Mouse (Mus musculus) stomach, embryonic 15.5 days (tissue): ENCODE measurements at regions not wholly inside any gene's neighbourhood (a gene's known extent, or its start where the extent isn't known, plus 50 kb on each side); places are given as distances from the start of the nearest gene placed in this dataset.

Experiments used
- ATAC-seq: fragments of 200-750 bp; cut with Nextera tagmentation; 2 replicates; pipeline ENCODE4 v1.8.0; 2017; ENCODE audit warnings: low read depth, moderate number of reproducible peaks, moderate TSS enrichment; ENCODE audit not compliant: insufficient read depth, low FRiP score
- H3K27ac ChIP-seq: fragments of 300-500 bp; sonication (generic); 2 replicates; pipeline ENCODE4 v1.5.1; 2015; ENCODE audit warnings: mild to moderate bottlenecking, inconsistent platforms
- H3K27me3 ChIP-seq: fragments of 300-500 bp; sonication (generic); replicated peaks from 2 replicates; pipeline ENCODE4 v1.6.1; 2015; ENCODE audit warnings: inconsistent platforms
- H3K36me3 ChIP-seq: fragments of 300-500 bp; sonication (generic); 2 replicates; pipeline ENCODE4 v1.6.1; 2015; ENCODE audit warnings: inconsistent platforms
- H3K4me1 ChIP-seq: fragments of 300-500 bp; sonication (generic); 2 replicates; pipeline ENCODE4 v1.6.1; 2015; ENCODE audit warnings: inconsistent platforms
- H3K4me2 ChIP-seq: fragments of 300-500 bp; sonication (generic); 2 replicates; pipeline ENCODE4 v1.6.1; 2015; ENCODE audit warnings: mild to moderate bottlenecking, inconsistent platforms
- H3K4me3 ChIP-seq: fragments of 300-500 bp; sonication (generic); replicated peaks from 2 replicates; pipeline ENCODE4 v1.5.1; 2015; ENCODE audit warnings: inconsistent platforms
- H3K9ac ChIP-seq: fragments of 300-500 bp; sonication (generic); 2 replicates; pipeline ENCODE4 v1.6.1; 2015; ENCODE audit warnings: inconsistent platforms
- H3K9me3 ChIP-seq: fragments of 300-500 bp; sonication (generic); 2 replicates; pipeline ENCODE4 v1.6.1; 2016; ENCODE audit warnings: inconsistent platforms
- WGBS: fragments of 180-500 bp; shearing (Covaris S2); methylation state at CpG from one replicate; pipeline ENCODE4 v1.1.7; 2015; 5-methylcytosine and 5-hydroxymethylcytosine counted together

GRCm38 (mm10) chr5:46278190-46278589 is 420.8 kb upstream of the Lcorl start:
- Histone ChIP-seq H3K9ac (no peak overlapping the region), H3K9me3 (no peaks in the 10 kb centered on the region), H3K4me1 (no peaks in the 10 kb centered on the region), H3K27me3 (no peaks in the 10 kb centered on the region), H3K27ac (no peak overlapping the region), H3K4me2 (no peak overlapping the region), H3K4me3 (no peak overlapping the region), H3K36me3 (no peaks in the 10 kb centered on the region)
- ATAC-seq = no peak

DNA sequence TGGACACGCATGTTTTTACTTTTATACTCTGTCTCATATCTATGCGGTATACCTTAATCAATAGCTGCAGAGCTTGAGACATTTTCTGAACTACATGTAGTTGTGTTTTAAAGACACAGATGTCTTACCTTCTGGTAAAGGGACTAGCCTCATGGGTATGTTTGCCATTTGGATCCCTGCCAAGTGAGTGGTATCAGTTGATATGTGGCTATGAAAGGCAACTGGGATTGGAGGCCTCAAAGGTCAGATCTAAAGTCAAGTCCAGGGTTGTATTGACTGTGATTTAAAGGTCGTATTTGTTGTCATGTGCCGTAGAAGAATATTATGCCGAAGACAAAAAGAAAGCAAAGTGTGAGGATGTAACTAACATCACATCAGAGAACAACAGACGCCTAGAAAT is 399.3 kb upstream of the Lcorl start:
- no peak for ATAC-seq
- H3K4me3 ChIP-seq = no peak overlapping the region
- WGBS = 78% methylated on average over 6 of the region's 6 CpGs

GRCm38 (mm10) chr5:46253940-46254339 is 396.5 kb upstream of the Lcorl start:
- H3K4me2 ChIP-seq = no peak overlapping the region

More for the DNA sequence above, 399.3 kb upstream of the Lcorl start:
- Histone ChIP-seq H3K9me3 (no peaks in the 10 kb centered on the region), H3K9ac (no peak overlapping the region), H3K4me1 (no peaks in the 10 kb centered on the region), H3K4me2 (no peak overlapping the region), H3K27me3 (no peaks in the 10 kb centered on the region), H3K27ac (no peak overlapping the region), H3K36me3 (no peaks in the 10 kb centered on the region)

DNA sequence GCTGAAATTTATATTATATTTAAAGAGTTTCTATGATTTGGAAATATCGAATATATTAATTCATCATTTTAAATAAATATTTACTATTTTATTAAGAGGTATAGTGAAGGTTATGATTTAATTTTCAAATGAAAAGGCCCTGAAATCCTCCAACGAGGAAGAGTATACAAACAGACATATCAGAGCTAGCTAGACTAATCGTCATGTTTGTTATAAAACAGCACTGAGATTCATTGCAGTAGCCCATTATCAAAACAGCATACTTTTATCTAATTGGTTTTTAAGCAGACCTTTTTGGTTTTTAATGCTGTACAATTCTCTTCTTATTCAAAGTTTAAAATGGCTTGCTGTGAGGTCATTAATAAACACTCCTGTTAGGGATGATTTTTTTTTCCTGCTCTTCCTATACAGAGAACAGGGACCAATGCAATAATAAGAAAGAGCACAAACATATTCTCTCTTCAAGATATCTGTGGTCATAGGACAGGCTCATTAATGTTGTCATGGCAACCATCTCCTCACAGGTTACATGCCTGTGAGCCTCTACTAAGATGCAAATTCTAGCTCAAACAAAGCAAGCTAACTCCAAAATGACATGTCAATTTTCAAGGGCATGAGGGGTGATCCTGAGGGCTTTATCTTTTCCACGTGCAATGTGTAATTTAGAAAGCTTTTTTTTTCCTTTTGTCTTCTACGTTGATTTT is 378.1 kb upstream of the Lcorl start:
- ATAC-seq = no peak
- Histone ChIP-seq H3K9me3 (no peaks in the 10 kb centered on the region), H3K36me3 (no peaks in the 10 kb centered on the region), H3K27ac (no peak overlapping the region), H3K9ac (no peak overlapping the region), H3K27me3 (no peaks in the 10 kb centered on the region), H3K4me3 (no peak overlapping the region), H3K4me1 (no peaks in the 10 kb centered on the region), H3K4me2 (no peak overlapping the region)
- 60% methylated on average over 5 of the region's 5 CpGs for WGBS

More at GRCm38 (mm10) chr5:46253940-46254339, 396.5 kb upstream of the Lcorl start:
- H3K27me3 ChIP-seq = no peaks in the 10 kb centered on the region
- H3K4me3 ChIP-seq = no peak overlapping the region
- H3K9ac ChIP-seq = no peak overlapping the region
- no peaks in the 10 kb centered on the region for H3K9me3 ChIP-seq
- H3K4me1 ChIP-seq = no peaks in the 10 kb centered on the region
- no peak for ATAC-seq
- no peak overlapping the region for H3K27ac ChIP-seq
- H3K36me3 ChIP-seq = no peaks in the 10 kb centered on the region

GRCm38 (mm10) chr5:46232780-46233179 is 375.4 kb upstream of the Lcorl start:
- H3K27me3 ChIP-seq = no peaks in the 10 kb centered on the region
- H3K4me1 ChIP-seq = no peaks in the 10 kb centered on the region
- no peaks in the 10 kb centered on the region for H3K9me3 ChIP-seq
- H3K27ac ChIP-seq = no peak overlapping the region
- H3K9ac ChIP-seq = no peak overlapping the region
- H3K4me2 ChIP-seq = no peak overlapping the region
- H3K36me3 ChIP-seq = no peaks in the 10 kb centered on the region
- H3K4me3 ChIP-seq = no peak overlapping the region
- ATAC-seq = no peak

- no peak for ATAC-seq
- no peak overlapping the region for H3K4me3 ChIP-seq
- H3K4me2 ChIP-seq = no peak overlapping the region
- H3K36me3 ChIP-seq = no peaks in the 10 kb centered on the region
- H3K4me1 ChIP-seq = no peaks in the 10 kb centered on the region
- WGBS = 69% methylated on average over 3 of the region's 3 CpGs
- no peaks in the 10 kb centered on the region for H3K9me3 ChIP-seq
- no peaks in the 10 kb centered on the region for H3K27me3 ChIP-seq
- H3K27ac ChIP-seq = no peak overlapping the region
- no peak overlapping the region for H3K9ac ChIP-seq
Observed at GRCm38 (mm10) chr5:46228667-46229066, 371.3 kb upstream of the Lcorl start.

- Histone ChIP-seq H3K9me3 (no peaks in the 10 kb centered on the region), H3K4me1 (no peaks in the 10 kb centered on the region), H3K27ac (no peak overlapping the region), H3K9ac (no peak overlapping the region), H3K4me3 (no peak overlapping the region), H3K4me2 (no peak overlapping the region), H3K27me3 (no peaks in the 10 kb centered on the region), H3K36me3 (no peaks in the 10 kb centered on the region)
- no peak for ATAC-seq
- 52% methylated on average over 4 of the region's 4 CpGs for WGBS
Observed at GRCm38 (mm10) chr5:46212845-46213468, 355.5 kb upstream of the Lcorl start.

GRCm38 (mm10) chr5:46209076-46209475 is 351.7 kb upstream of the Lcorl start:
- ATAC-seq = no peak
- 59% methylated on average over 2 of the region's 2 CpGs for WGBS

GRCm38 (mm10) chr5:46203744-46204143 is 346.3 kb upstream of the Lcorl start:
- ATAC-seq = no peak
- Histone ChIP-seq H3K27me3 (no peaks in the 10 kb centered on the region), H3K36me3 (no peaks in the 10 kb centered on the region), H3K27ac (no peak overlapping the region), H3K4me1 (no peaks in the 10 kb centered on the region), H3K9ac (no peak overlapping the region), H3K4me2 (no peak overlapping the region), H3K9me3 (no peaks in the 10 kb centered on the region), H3K4me3 (no peak overlapping the region)
- WGBS = 75% methylated on average over 4 of the region's 4 CpGs

More at GRCm38 (mm10) chr5:46209076-46209475, 351.7 kb upstream of the Lcorl start:
- no peaks in the 10 kb centered on the region for H3K4me1 ChIP-seq
- H3K27ac ChIP-seq = no peak overlapping the region
- H3K9me3 ChIP-seq = no peaks in the 10 kb centered on the region
- no peaks in the 10 kb centered on the region for H3K36me3 ChIP-seq
- no peak overlapping the region for H3K4me3 ChIP-seq
- H3K27me3 ChIP-seq = no peaks in the 10 kb centered on the region
- H3K4me2 ChIP-seq = no peak overlapping the region
- H3K9ac ChIP-seq = no peak overlapping the region

DNA sequence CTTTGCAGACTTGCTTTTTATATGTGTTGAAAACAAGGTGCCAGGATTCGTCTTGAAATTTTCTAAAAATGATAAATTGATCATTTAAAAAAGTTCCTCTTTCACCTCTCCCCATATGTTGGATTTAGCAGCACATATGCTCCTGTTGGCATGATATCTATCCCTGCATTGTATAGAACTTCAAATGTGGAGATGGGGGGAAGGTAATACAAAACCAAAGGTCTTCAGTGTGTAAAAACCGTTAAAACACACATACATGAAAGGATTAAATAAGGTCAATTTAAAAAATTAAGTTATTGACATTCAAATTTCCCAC is 345.0 kb upstream of the Lcorl start:
- no peaks in the 10 kb centered on the region for H3K9me3 ChIP-seq
- no peak overlapping the region for H3K4me2 ChIP-seq
- no peak for ATAC-seq
- no peaks in the 10 kb centered on the region for H3K27me3 ChIP-seq
- no peak overlapping the region for H3K4me3 ChIP-seq
- H3K36me3 ChIP-seq = no peaks in the 10 kb centered on the region
- 75% methylated on average over 2 of the region's 2 CpGs for WGBS
- no peak overlapping the region for H3K27ac ChIP-seq
- H3K9ac ChIP-seq = no peak overlapping the region
- no peaks in the 10 kb centered on the region for H3K4me1 ChIP-seq

DNA sequence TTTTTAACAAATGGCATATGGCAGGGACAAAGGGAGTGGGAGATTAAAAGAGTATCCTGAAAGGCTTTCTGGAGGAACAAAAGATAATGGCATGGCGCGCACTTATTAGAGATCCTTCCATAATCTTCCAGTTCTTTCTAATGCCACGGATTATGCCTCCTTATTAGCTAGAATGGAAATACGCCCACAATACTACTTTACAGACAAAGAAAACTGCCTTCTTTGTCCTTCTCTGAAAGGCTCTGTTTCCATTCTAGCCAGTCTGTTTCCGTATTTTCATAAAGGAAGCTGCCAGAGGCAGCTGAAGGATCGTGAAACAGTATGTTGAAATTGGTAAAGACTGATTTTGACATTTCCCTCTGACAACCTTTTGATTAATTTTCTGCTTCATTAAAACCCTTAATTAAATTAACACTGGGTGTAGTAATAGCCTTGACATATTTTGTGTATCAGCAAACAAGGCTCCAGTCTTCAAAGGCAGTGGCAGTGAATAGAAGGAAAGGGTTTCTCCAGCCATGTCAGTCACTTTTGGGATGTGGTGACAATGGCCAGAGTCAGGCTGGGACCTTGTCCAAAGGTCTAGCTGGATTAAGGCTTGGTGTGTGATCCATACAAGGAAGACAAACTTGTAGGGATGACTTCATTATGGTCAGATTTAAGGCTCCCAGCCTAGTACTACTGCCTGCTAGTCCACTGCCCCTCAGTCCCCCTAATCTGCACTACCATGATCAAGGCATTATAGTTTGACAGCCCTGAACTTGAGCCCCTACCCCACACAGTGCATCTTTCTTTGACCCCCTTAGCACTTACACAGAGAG is 344.4 kb upstream of the Lcorl start:
- WGBS = 76% methylated on average over 6 of the region's 6 CpGs
- Histone ChIP-seq H3K27me3 (no peaks in the 10 kb centered on the region), H3K4me2 (no peak overlapping the region), H3K27ac (no peak overlapping the region), H3K9me3 (no peaks in the 10 kb centered on the region), H3K9ac (no peak overlapping the region), H3K4me3 (no peak overlapping the region), H3K36me3 (no peaks in the 10 kb centered on the region), H3K4me1 (no peaks in the 10 kb centered on the region)
- no peak for ATAC-seq

- ATAC-seq = no peak
- H3K4me1 ChIP-seq = no peaks in the 10 kb centered on the region
- WGBS = 87% methylated on average over 2 of the region's 2 CpGs
- H3K27me3 ChIP-seq = no peaks in the 10 kb centered on the region
- H3K4me3 ChIP-seq = no peak overlapping the region
- H3K27ac ChIP-seq = no peak overlapping the region
- H3K9ac ChIP-seq = no peak overlapping the region
- no peak overlapping the region for H3K4me2 ChIP-seq
- no peaks in the 10 kb centered on the region for H3K36me3 ChIP-seq
- H3K9me3 ChIP-seq = no peaks in the 10 kb centered on the region
Observed at GRCm38 (mm10) chr5:46186908-46187307, 329.5 kb upstream of the Lcorl start.
